Mouse (Mus musculus): ENCODE data around the gene Crybg1.

The Crybg1 gene

DNA sequence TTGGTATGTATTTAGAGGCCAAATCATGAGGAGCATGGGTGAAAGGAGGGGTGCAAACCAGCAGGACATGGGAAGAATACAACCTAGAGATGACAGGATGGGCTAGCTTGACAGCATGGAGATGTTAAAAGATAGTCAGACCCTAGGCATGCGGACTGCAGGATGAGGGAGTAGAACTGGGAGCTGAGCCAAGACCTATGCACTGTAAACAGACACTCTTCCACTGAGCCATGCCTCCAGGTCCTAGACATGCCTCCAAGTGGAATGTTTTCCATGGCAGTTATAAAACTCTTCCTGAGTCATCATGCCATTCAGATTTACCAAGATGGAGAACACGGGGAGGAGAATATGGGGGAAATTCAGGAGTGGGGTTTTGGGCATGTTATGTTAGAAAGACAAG, 53.9 kb downstream of the Crybg1 start:
- DNase-seq (ENCODE audit: low spot score in 2 of 2): no peak

DNA sequence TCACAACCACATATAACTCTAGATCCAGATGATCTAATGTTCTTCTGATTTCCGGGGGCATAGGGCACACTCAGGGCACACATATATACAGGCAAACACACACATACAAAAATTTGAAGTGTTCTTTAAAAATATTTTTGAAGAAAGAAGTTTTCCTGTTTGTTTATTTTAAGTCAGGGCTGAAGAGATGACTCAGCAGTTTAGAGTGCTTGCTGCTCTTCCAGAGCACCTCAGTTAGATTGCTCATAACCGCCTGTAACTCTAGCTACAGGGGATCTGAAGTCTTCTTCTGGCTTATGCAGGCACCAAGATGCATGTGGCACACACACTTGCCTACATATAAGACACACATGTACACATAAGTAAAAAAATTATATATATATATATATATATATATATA, 56.9 kb downstream of the Crybg1 start:
- DNase-seq (ENCODE audit: low spot score in 2 of 2): no peak

DNA sequence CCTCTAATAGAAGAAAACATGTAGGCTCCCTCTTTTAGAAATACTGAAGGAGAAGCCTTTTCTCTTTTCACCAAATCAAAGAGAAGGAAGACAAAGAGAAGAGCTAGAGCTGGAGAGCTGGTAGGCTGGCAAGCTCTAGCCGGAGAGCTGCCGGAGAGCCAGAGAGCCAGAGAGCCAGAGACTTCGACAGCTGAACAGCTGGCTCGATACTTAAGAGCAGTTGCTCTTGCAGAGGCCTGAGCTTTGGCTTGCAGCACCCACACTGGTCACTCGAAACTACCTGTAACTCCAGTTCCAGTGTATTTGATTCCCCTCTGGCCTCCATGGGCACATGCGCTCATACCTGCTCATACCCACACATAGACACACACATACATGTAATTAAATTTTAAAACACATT, 68.3 kb downstream of the Crybg1 start:
- DNase-seq (ENCODE audit: low spot score in 2 of 2): no peak

- DNase-seq (ENCODE audit: low spot score in 2 of 2): no peak
Measured at GRCm38 (mm10) chr10:44078799-44079521, 69.7 kb downstream of the Crybg1 start.

GRCm38 (mm10) chr10:44071095-44071494, 77.6 kb downstream of the Crybg1 start:
- peak in 1 of 2 experiments; percentile 50 for DNase-seq (ENCODE audit: low spot score in 2 of 2)

DNA sequence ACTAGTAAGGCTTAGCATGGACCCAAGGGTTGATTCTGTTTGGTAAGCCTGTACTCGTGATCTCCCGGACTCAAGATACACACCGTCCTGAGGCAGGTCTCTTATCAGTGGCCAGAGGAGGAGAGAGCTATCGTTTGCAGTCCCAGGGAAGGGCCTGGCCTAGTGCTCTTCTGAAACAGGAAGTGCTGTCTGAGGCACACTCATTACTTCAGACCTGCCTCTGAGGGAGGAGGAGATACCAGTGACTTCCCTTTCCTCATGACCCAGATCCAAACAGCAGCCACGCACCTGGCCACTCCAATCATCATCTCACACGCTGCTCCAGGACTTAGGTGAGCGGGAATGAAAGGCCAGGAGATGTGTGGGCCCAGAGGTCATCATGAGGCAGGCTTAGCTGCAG, 79.5 kb downstream of the Crybg1 start:
- no peak for DNase-seq (ENCODE audit: low spot score in 2 of 2)

DNA sequence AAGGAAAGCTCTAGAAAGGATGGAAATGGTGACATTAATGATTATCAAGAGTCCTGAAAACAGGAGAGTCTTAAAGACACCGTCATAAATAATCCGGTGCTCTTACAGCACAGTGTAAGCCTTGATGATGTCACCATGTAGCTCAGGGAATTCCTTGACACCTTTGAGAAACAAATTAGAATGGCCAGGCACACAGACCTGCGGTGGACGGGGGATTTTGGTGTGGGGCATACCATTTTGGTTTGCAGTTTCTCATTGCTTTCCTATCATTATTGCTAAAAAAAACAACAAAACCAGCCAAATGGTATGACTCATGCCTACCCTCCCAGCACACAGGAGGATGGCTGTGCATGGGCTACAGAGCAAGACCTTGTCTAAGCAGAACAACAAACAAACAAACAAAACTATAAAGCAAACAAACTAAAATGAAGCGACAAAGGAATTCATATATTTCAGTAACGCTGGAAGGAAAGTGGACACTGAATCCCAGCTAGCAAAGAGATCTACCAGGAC, 82.7 kb downstream of the Crybg1 start:
- DNase-seq (ENCODE audit: low spot score in 2 of 2): no peak

GRCm38 (mm10) chr10:44062981-44063380, 85.7 kb downstream of the Crybg1 start:
- DNase-seq (ENCODE audit: low spot score in 2 of 2): no peak

DNA sequence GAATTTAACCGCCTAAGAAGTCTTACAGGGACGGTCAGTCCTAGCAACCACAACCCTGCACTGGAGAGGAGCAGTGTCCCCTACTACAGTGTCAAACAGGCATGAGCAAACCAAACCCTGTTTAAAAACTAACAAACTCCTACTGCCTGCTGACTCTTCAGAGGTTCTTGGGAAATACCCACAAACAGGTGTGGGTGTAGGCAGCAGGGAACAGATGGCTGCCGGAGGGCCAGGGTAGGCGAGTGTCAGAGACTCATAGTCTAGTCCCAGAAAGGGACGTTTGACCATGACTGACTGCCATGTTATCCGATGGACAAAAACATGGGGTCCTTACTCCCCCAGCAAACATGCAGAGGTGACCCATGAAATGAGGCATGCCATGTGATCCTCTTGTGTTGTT, 97.7 kb downstream of the Crybg1 start:
- DNase-seq (ENCODE audit: low spot score in 2 of 2): no peak

GRCm38 (mm10) chr10:44044727-44045126, 103.9 kb downstream of the Crybg1 start:
- DNase-seq (ENCODE audit: low spot score in 2 of 2): no peak

GRCm38 (mm10) chr10:44043630-44044029, 105.0 kb downstream of the Crybg1 start:
- DNase-seq (ENCODE audit: low spot score in 2 of 2): no peak

GRCm38 (mm10) chr10:44039185-44039584, 109.5 kb downstream of the Crybg1 start:
- no peak for DNase-seq (ENCODE audit: low spot score in 2 of 2)

- no peak for DNase-seq (ENCODE audit: low spot score in 2 of 2)
Measured at GRCm38 (mm10) chr10:44037918-44038544, 110.6 kb downstream of the Crybg1 start.

DNA sequence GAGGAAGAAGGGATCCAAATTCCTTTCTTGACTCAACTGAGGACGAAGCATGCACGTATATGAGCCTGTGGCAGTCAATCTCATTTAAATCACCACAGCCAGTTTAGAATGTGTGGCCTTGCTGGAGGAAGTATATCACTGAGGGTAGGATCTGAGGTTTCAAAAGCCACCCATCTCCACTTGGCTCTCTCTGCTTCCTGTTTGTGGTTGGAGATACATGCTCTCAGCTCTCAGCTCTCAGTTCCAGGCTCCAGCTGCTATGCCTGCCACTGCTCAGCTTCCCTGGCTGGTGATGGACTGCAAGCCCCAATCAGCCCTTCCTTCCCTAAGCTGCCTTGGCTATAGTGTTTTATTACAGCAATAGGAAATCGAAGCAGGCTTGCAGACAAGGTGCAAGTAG, 119.1 kb downstream of the Crybg1 start:
- DNase-seq (ENCODE audit: low spot score in 2 of 2): no peak

- no peak for DNase-seq (ENCODE audit: low spot score in 2 of 2)
Measured at GRCm38 (mm10) chr10:44027226-44027625, 121.4 kb downstream of the Crybg1 start.

GRCm38 (mm10) chr10:44026105-44026504, 122.5 kb downstream of the Crybg1 start:
- DNase-seq (ENCODE audit: low spot score in 2 of 2): no peak

DNA sequence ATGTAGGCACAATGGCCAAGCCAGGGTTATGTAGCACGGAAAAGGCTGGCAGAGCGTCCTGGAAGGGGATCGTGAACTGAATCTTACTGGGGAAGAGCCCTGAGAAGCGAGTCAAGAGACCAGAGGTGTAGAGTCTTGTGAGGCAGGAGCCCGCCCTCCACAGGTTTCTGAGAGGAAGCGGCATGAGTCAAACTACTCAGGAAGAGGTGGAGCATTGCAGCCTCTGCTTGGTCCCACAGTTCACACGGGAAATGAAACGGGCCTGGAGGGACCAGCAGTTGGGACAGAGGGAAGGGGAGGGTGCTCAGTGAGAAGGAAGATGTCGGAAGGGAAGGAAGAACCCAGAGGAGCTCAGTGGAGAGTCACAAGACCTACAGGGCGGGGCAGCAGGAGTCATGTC, 123.9 kb downstream of the Crybg1 start:
- DNase-seq (ENCODE audit: low spot score in 2 of 2): no peak

- DNase-seq (ENCODE audit: low spot score in 2 of 2): no peak
Measured at GRCm38 (mm10) chr10:44020141-44020540, 128.5 kb downstream of the Crybg1 start.

- no peak for DNase-seq (ENCODE audit: low spot score in 2 of 2)
Measured at GRCm38 (mm10) chr10:44018562-44018961, 130.1 kb downstream of the Crybg1 start.

DNA sequence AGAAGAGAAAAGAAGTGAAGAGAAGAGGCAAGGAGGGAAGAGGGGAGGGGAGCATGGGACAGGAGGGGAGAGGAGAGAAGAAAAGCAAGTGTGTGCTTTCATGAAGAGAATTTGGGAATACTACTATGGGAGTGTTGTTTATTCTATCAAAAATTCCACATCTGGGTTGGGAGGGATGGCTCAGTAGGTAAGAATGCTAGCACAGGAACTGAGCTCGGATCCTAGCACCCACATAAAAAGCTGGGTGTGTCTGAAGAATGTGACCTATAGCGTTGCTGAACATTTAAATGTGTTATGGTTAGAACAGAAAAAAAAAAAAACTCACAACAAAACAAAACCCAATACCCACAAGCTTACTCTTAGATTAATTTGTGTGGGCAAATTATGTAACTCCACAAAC, 133.0 kb downstream of the Crybg1 start:
- no peak for DNase-seq (ENCODE audit: low spot score in 2 of 2)

GRCm38 (mm10) chr10:44013885-44014284, 134.8 kb downstream of the Crybg1 start:
- DNase-seq (ENCODE audit: low spot score in 2 of 2): no peak

DNA sequence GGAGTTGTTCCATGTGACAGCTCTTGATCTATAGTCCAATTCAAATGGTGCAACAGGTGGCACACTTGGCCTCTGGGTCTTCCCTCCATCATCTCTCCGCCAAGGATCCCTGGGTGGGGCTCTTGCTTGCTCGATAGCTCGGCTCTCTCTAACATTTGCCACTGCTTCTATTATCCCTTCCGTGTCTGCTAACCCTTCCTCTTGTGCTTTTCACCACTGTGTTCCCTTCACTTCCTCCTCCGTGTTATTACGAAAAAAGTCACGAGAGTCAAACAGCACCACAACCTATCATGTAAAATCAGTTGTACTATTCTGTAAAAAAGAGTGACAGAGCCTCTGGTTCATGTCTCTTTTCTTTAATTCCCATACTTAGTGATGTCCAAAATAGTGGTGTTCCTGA, 137.2 kb downstream of the Crybg1 start:
- no peak for DNase-seq (ENCODE audit: low spot score in 2 of 2)

DNA sequence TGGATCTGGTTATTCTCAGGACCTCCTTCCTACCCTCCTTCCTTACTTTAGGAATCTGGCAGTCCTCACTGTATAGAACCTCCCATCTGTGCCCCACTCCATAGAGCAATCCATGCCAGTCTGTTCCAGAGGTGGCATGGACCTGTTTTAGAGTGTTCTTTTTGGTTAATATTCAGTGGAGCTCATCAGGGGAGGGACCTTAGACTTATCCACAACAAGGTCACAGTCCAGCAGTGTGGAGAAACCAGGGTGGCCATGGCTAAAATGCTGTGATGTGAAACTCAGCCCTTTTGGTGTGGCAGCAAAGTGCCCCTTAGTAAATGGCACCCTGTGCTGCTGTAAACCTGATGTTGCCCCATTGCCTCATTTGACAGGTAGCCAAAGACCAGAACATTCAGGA, 139.8 kb downstream of the Crybg1 start:
- DNase-seq (ENCODE audit: low spot score in 2 of 2): no peak
